Mouse (Mus musculus) intestine, embryonic 14.5 days (tissue): ENCODE data around the gene Gm17617. TPM values are rescaled to one million over a fixed set of nuclear protein-coding genes. Genes with fewer than 3 reads are reported as not detected.

ENCODE experiments used
- ATAC-seq: fragments of 200-750 bp; cut with Nextera tagmentation; replicated peaks from 2 replicates; pipeline ENCODE4 v1.8.0; 2017; ENCODE audit warnings: low read depth, moderate number of reproducible peaks, moderate TSS enrichment, moderate library complexity; ENCODE audit not compliant: low FRiP score, low TSS enrichment
- DNase-seq: peaks from one replicate; pipeline ENCODE4 v3.0.0-alpha.2; 2018; ENCODE audit warnings: low spot score
- H3K27ac ChIP-seq: fragments of 300-500 bp; sonication (generic); 2 replicates; pipeline ENCODE4 v1.5.1; 2014; ENCODE audit warnings: low read depth, mild to moderate bottlenecking, control low read depth
- H3K27me3 ChIP-seq: fragments of 300-500 bp; sonication (generic); replicated peaks from 2 replicates; pipeline ENCODE4 v1.6.1; 2014; ENCODE audit warnings: low read length, control low read depth; ENCODE audit not compliant: control insufficient read depth, insufficient read depth
- H3K36me3 ChIP-seq: fragments of 300-500 bp; sonication (generic); 2 replicates; pipeline ENCODE4 v1.6.1; 2014; ENCODE audit warnings: low read length, control low read depth; ENCODE audit not compliant: control insufficient read depth, insufficient read depth
- H3K4me1 ChIP-seq: fragments of 300-500 bp; sonication (generic); replicated peaks from 2 replicates; pipeline ENCODE4 v1.6.1; 2014; ENCODE audit warnings: low read length, control low read depth, mixed read lengths; ENCODE audit not compliant: control insufficient read depth, insufficient read depth
- H3K4me2 ChIP-seq: fragments of 300-500 bp; sonication (generic); 2 replicates; pipeline ENCODE4 v1.6.1; 2014; ENCODE audit warnings: low read length
- H3K4me3 ChIP-seq: fragments of 300-500 bp; sonication (generic); 2 replicates; pipeline ENCODE4 v1.5.1; 2014; ENCODE audit warnings: low read depth, low read length, control low read depth, mixed read lengths
- H3K9ac ChIP-seq: fragments of 300-500 bp; sonication (generic); 2 replicates; pipeline ENCODE4 v1.6.1; 2014; ENCODE audit warnings: mild to moderate bottlenecking, low read length
- H3K9me3 ChIP-seq: fragments of 300-500 bp; sonication (generic); 2 replicates; pipeline ENCODE4 v1.6.1; 2016; ENCODE audit warnings: low read length, control low read depth; ENCODE audit not compliant: control insufficient read depth
- WGBS: fragments of 180-500 bp; shearing (Covaris S2); extraction: QIAGEN DNeasy Blood & Tissue Kit; methylation state at CpG from one replicate; pipeline ENCODE4 v1.1.7; 2014; 5-methylcytosine and 5-hydroxymethylcytosine counted together
- polyA plus RNA-seq: library from polyadenylated mRNA; unstranded; fragments of >200 nt; fragmentation: Nextera tagmentation; extraction: Ambion mirVana; gene quantifications from 2 replicates; pipeline ENCODE4 v1.2.1, GENCODE M21; 2014

Gm17617 gene
- polyA plus RNA-seq, 1 experiment from 2014 or later = not detected

- no peak overlapping the region for H3K4me3 ChIP-seq
- WGBS = 44% methylated on average over 7 of the region's 7 CpGs
- no peak overlapping the region for H3K9ac ChIP-seq
Observed at GRCm38 (mm10) chr13:55172336-55172770, 39.0 kb upstream of the Gm17617 start.

GRCm38 (mm10) chr13:55171517-55172335 lies 38.4 kb upstream of the Gm17617 start:
- H3K4me3 ChIP-seq = no peak overlapping the region
- WGBS = 11% methylated on average over 26 of the region's 26 CpGs
- H3K27ac ChIP-seq = peak overlapping the region; percentile 48
- peaks cover 15% of the 10 kb centered on the region for H3K4me1 ChIP-seq
- peak; percentile 73 for DNase-seq
- peak overlapping the region; percentile 33 for H3K4me2 ChIP-seq
- H3K9ac ChIP-seq = no peak overlapping the region
- 0 out of 2 replicates have a peak, but pooled peaks have one; percentile 17 for ATAC-seq
- H3K9me3 ChIP-seq = 0 out of 2 replicates have a peak, but pooled peaks cover 2% of the 10 kb centered on the region
- H3K27me3 ChIP-seq = no peaks in the 10 kb centered on the region
- H3K36me3 ChIP-seq = no peaks in the 10 kb centered on the region

More at GRCm38 (mm10) chr13:55172336-55172770, 39.0 kb upstream of the Gm17617 start:
- peak overlapping the region; percentile 48; the same call in 1 of the 2 replicates for H3K27ac ChIP-seq
- H3K27me3 ChIP-seq = no peaks in the 10 kb centered on the region
- H3K9me3 ChIP-seq = 0 out of 2 replicates have a peak, but pooled peaks cover 2% of the 10 kb centered on the region
- H3K36me3 ChIP-seq = no peaks in the 10 kb centered on the region
- ATAC-seq (no peak), DNase-seq (no peak)
- peak overlapping the region; percentile 33 for H3K4me2 ChIP-seq
- peaks cover 15% of the 10 kb centered on the region for H3K4me1 ChIP-seq

GRCm38 (mm10) chr13:55168958-55169369 lies 35.6 kb upstream of the Gm17617 start:
- Histone ChIP-seq H3K27ac (peak overlapping the region; percentile 25; the same call in 1 of the 2 replicates), H3K4me2 (no peak overlapping the region)

GRCm38 (mm10) chr13:55168255-55168654 lies 34.9 kb upstream of the Gm17617 start:
- Histone ChIP-seq H3K27me3 (no peaks in the 10 kb centered on the region), H3K9me3 (0 out of 2 replicates have a peak, but pooled peaks cover 2% of the 10 kb centered on the region), H3K4me3 (no peak overlapping the region), H3K4me1 (peaks cover 15% of the 10 kb centered on the region), H3K9ac (no peak overlapping the region), H3K4me2 (no peak overlapping the region), H3K36me3 (0 out of 2 replicates have a peak, but pooled peaks cover 3% of the 10 kb centered on the region), H3K27ac (0 out of 2 replicates have a peak overlapping the region, but pooled peaks have one; percentile 25)
- WGBS = 91% methylated on average over 5 of the region's 5 CpGs
- ATAC-seq (no peak), DNase-seq (no peak)

More at GRCm38 (mm10) chr13:55168958-55169369, 35.6 kb upstream of the Gm17617 start:
- Histone ChIP-seq H3K4me1 (peaks cover 15% of the 10 kb centered on the region), H3K36me3 (0 out of 2 replicates have a peak, but pooled peaks cover 3% of the 10 kb centered on the region), H3K9ac (no peak overlapping the region), H3K9me3 (0 out of 2 replicates have a peak, but pooled peaks cover 2% of the 10 kb centered on the region), H3K27me3 (no peaks in the 10 kb centered on the region), H3K4me3 (no peak overlapping the region)
- no peak for DNase-seq
- peak; percentile 34; the same call in 1 of the 2 replicates for ATAC-seq
- WGBS = 61% methylated on average over 13 of the region's 13 CpGs

- H3K4me1 ChIP-seq = peaks cover 15% of the 10 kb centered on the region
- no peak overlapping the region for H3K4me2 ChIP-seq
- H3K9ac ChIP-seq = no peak overlapping the region
- no peak overlapping the region for H3K4me3 ChIP-seq
- H3K9me3 ChIP-seq = 0 out of 2 replicates have a peak, but pooled peaks cover 2% of the 10 kb centered on the region
- WGBS = 79% methylated on average over 11 of the region's 11 CpGs
- H3K27me3 ChIP-seq = no peaks in the 10 kb centered on the region
- H3K27ac ChIP-seq = no peak overlapping the region
- DNase-seq = no peak
- H3K36me3 ChIP-seq = 0 out of 2 replicates have a peak, but pooled peaks cover 3% of the 10 kb centered on the region
- no peak for ATAC-seq
Observed at GRCm38 (mm10) chr13:55167798-55168197, 34.5 kb upstream of the Gm17617 start.

- Histone ChIP-seq H3K36me3 (0 out of 2 replicates have a peak, but pooled peaks cover 3% of the 10 kb centered on the region), H3K27me3 (no peaks in the 10 kb centered on the region), H3K4me2 (no peak overlapping the region), H3K9me3 (0 out of 2 replicates have a peak, but pooled peaks cover 2% of the 10 kb centered on the region), H3K4me3 (no peak overlapping the region), H3K4me1 (peaks cover 10% of the 10 kb centered on the region), H3K27ac (no peak overlapping the region), H3K9ac (no peak overlapping the region)
- ATAC-seq (no peak), DNase-seq (no peak)
- 88% methylated on average over 32 of the region's 32 CpGs for WGBS
Observed at GRCm38 (mm10) chr13:55166806-55167725, 33.7 kb upstream of the Gm17617 start.

- no peaks in the 10 kb centered on the region; the same call in 1 of the 2 replicates for H3K4me1 ChIP-seq
- H3K9ac ChIP-seq = no peak overlapping the region
- no peak overlapping the region for H3K27ac ChIP-seq
- DNase-seq (no peak), ATAC-seq (no peak)
- WGBS = 91% methylated on average over 16 of the region's 16 CpGs
- 0 out of 2 replicates have a peak, but pooled peaks cover 3% of the 10 kb centered on the region for H3K36me3 ChIP-seq
- H3K4me3 ChIP-seq = no peak overlapping the region
- no peak overlapping the region for H3K4me2 ChIP-seq
- 0 out of 2 replicates have a peak, but pooled peaks cover 2% of the 10 kb centered on the region for H3K9me3 ChIP-seq
- H3K27me3 ChIP-seq = no peaks in the 10 kb centered on the region
Observed at GRCm38 (mm10) chr13:55165831-55166339, 32.5 kb upstream of the Gm17617 start.

GRCm38 (mm10) chr13:55163553-55163952 lies 30.2 kb upstream of the Gm17617 start:
- 36% methylated on average over 5 of the region's 5 CpGs for WGBS
- ATAC-seq = no peak
- Histone ChIP-seq H3K4me2 (no peak overlapping the region), H3K36me3 (0 out of 2 replicates have a peak, but pooled peaks cover 3% of the 10 kb centered on the region), H3K9me3 (no peaks in the 10 kb centered on the region), H3K27me3 (no peaks in the 10 kb centered on the region), H3K27ac (no peak overlapping the region), H3K9ac (no peak overlapping the region), H3K4me3 (no peak overlapping the region), H3K4me1 (no peaks in the 10 kb centered on the region)
- peak; percentile 69 for DNase-seq
